Mouse (Mus musculus) limb, embryonic 14.5 days (tissue): ENCODE results near the gene Atp6v0a4. TPM values are rescaled to one million over a fixed set of nuclear protein-coding genes. Genes with fewer than 3 reads are reported as not detected.
A peak's percentile ranks its signal among the peaks of the same experiment; 100 is the strongest.

Experiments
- ATAC-seq: fragments of 200-750 bp; cut with Nextera tagmentation; 2 replicates; pipeline ENCODE4 v1.8.0; 2017; ENCODE audit warnings: low read depth, moderate number of reproducible peaks, moderate TSS enrichment; ENCODE audit not compliant: low FRiP score
- DNase-seq: peaks from one replicate; pipeline ENCODE4 v3.0.0-alpha.2; 2015; ENCODE audit warnings: low spot score
- H3K27ac ChIP-seq: fragments of 300-500 bp; sonication (generic); replicated peaks from 2 replicates; pipeline ENCODE4 v1.5.1; 2014; ENCODE audit warnings: low read depth, mild to moderate bottlenecking, low read length, moderate library complexity, mixed read lengths
- H3K27me3 ChIP-seq: fragments of 300-500 bp; sonication (generic); 2 replicates; pipeline ENCODE4 v1.6.1; 2014; ENCODE audit warnings: low read length, mixed read lengths; ENCODE audit not compliant: control insufficient read depth, insufficient read depth
- H3K36me3 ChIP-seq: fragments of 300-500 bp; sonication (generic); 2 replicates; pipeline ENCODE4 v1.6.1; 2014; ENCODE audit warnings: mild to moderate bottlenecking, low read length, moderate library complexity, mixed read lengths; ENCODE audit not compliant: control insufficient read depth, insufficient read depth
- H3K4me1 ChIP-seq: fragments of 300-500 bp; sonication (generic); 2 replicates; pipeline ENCODE4 v1.6.1; 2014; ENCODE audit warnings: antibody characterized with exemption, low read length, mixed read lengths; ENCODE audit not compliant: control insufficient read depth, insufficient read depth
- H3K4me2 ChIP-seq: fragments of 300-500 bp; sonication (generic); replicated peaks from 2 replicates; pipeline ENCODE4 v1.6.1; 2014; ENCODE audit warnings: low read depth, mild to moderate bottlenecking, low read length, moderate library complexity; ENCODE audit not compliant: severe bottlenecking
- H3K4me3 ChIP-seq: fragments of 300-500 bp; sonication (generic); replicated peaks from 2 replicates; pipeline ENCODE4 v1.5.1; 2014; ENCODE audit warnings: low read length
- H3K9ac ChIP-seq: fragments of 300-500 bp; sonication (generic); 2 replicates; pipeline ENCODE4 v1.6.1; 2014; ENCODE audit warnings: mild to moderate bottlenecking, low read depth, low read length, moderate library complexity; ENCODE audit not compliant: severe bottlenecking
- H3K9me3 ChIP-seq: fragments of 300-500 bp; sonication (generic); 2 replicates; pipeline ENCODE4 v1.6.1; 2016; ENCODE audit warnings: low read length; ENCODE audit not compliant: control insufficient read depth
- POLR2A ChIP-seq: fragments of 200-500 bp; IDR thresholded peaks from 2 replicates; pipeline ENCODE4 v1.8.0; 2012; ENCODE audit warnings: inconsistent platforms, mild to moderate bottlenecking, moderate library complexity, borderline replicate concordance; ENCODE audit not compliant: insufficient read depth, insufficient read length; ENCODE audit errors: extremely low read depth
- WGBS: fragments of 180-500 bp; shearing (Covaris S2); extraction: QIAGEN DNeasy Blood & Tissue Kit; methylation state at CpG from one replicate; pipeline ENCODE4 v1.1.7; 2014; 5-methylcytosine and 5-hydroxymethylcytosine counted together
- polyA plus RNA-seq, 2 experiments: library from polyadenylated mRNA; depleted of rRNA in 1 of 2; stranded (reverse) in 1 of 2; unstranded in 1 of 2; fragments of >200 nt; fragmentation: Nextera tagmentation in 1 of 2; extraction: Ambion mirVana in 1 of 2; gene quantifications; 2 replicates each; pipeline versions ENCODE4 v1.2.1 to v1.2.3; 2012 to 2014

The Atp6v0a4 gene
- polyA plus RNA-seq, 2 experiments: 1.8 to 2.2 TPM

- Histone ChIP-seq H3K36me3 (no peaks in the 10 kb centered on the region), H3K9ac (no peak overlapping the region), H3K9me3 (no peaks in the 10 kb centered on the region), H3K4me3 (no peak overlapping the region), H3K27me3 (no peaks in the 10 kb centered on the region), H3K4me1 (no peaks in the 10 kb centered on the region), H3K27ac (0 out of 2 replicates have a peak overlapping the region, but pooled peaks have one; percentile 33), H3K4me2 (0 out of 2 replicates have a peak overlapping the region, but pooled peaks have one; percentile 3)
- 71% methylated on average over 15 of the region's 15 CpGs for WGBS
- ATAC-seq (peak; percentile 34; the same call in 1 of the 2 replicates), DNase-seq (no peak)
- no peak for TF ChIP-seq POLR2A
Measured at GRCm38 (mm10) chr6:38055471-38056330, 68.7 kb downstream of the Atp6v0a4 start.

DNA sequence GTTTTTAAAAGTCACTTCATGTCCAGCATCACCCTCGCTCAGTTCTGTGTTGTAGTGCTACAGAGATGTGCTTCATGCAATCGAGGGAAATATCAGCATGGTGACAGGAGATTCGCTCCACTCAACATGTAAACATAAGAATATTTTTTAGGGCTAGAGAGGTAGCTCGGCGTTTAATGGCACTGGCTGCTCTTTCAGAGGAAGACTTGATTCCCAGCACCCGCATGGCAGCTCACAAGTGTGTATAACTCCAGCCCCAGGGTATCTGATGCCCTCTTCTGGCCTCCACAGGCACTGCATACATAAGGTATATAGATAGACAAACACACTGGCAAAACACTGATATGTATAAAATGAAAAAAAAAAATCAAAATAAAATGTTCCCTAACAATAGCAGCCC lies 74.8 kb downstream of the Atp6v0a4 start:
- H3K27me3 ChIP-seq: no peaks in the 10 kb centered on the region
- H3K4me3 ChIP-seq: no peak overlapping the region
- no peak overlapping the region for H3K4me2 ChIP-seq
- no peak overlapping the region for H3K9ac ChIP-seq
- no peak for ATAC-seq
- H3K36me3 ChIP-seq: no peaks in the 10 kb centered on the region
- H3K4me1 ChIP-seq: peaks cover 19% of the 10 kb centered on the region
- 95% methylated on average over 6 of the region's 6 CpGs for whole genome bisulfite sequencing
- no peaks in the 10 kb centered on the region for H3K9me3 ChIP-seq
- no peak overlapping the region for H3K27ac ChIP-seq
- no peak for TF ChIP-seq POLR2A
- DNase-seq: no peak

DNA sequence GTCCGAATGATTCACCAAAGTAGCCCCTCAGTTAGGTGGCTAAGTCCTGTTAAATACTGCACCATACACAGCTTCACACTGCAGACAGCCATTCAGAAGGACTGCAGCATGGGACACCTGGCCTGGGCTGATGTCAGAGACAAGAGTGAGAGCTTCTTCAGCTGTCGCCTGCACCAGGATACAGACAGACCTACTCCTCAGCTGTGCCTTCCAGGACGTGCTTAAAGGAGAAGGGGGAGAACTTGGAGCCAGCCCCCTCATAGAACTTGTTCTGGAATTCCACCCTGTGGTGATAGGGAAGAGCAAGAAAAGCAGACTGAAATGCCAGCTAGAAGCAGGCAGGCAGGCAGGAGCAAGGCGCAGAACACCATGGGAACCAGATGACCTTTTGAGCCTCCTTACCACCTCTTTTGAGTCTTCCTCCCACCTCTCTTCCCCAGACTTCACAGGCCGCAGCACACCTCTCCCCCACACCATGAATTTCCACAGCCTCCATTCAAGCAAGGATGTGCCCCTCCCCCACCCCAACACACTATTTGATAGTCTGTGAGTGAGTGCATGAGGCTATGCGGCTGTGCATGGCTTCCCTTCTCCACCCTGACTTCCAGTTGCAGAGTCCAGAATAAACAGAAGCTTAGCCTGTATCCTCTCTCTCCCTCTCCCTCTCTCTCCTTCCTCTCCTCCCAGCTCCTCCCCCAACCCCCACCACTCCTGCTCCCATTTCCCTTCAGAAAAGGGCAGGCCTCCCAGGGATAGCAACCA lies 75.4 kb downstream of the Atp6v0a4 start:
- Histone ChIP-seq H3K9me3 (no peaks in the 10 kb centered on the region), H3K4me2 (no peak overlapping the region), H3K36me3 (no peaks in the 10 kb centered on the region), H3K9ac (no peak overlapping the region), H3K27me3 (no peaks in the 10 kb centered on the region), H3K4me1 (peaks cover 19% of the 10 kb centered on the region), H3K4me3 (no peak overlapping the region), H3K27ac (no peak overlapping the region; the same call in 1 of the 2 replicates)
- no peak for DNase-seq
- WGBS: 46% methylated on average over 6 of the region's 6 CpGs
- TF ChIP-seq POLR2A: no peak
- ATAC-seq: no peak

- WGBS: 63% methylated on average over 4 of the region's 4 CpGs
- no peak for TF ChIP-seq POLR2A
- H3K4me2 ChIP-seq: no peak overlapping the region
- no peaks in the 10 kb centered on the region for H3K27me3 ChIP-seq
- no peak for DNase-seq
- H3K4me3 ChIP-seq: no peak overlapping the region
- peak; percentile 17; the same call in 1 of the 2 replicates for ATAC-seq
- H3K9ac ChIP-seq: no peak overlapping the region
- no peak overlapping the region for H3K27ac ChIP-seq
- H3K4me1 ChIP-seq: peaks cover 19% of the 10 kb centered on the region
- H3K36me3 ChIP-seq: no peaks in the 10 kb centered on the region
- no peaks in the 10 kb centered on the region for H3K9me3 ChIP-seq
Measured at GRCm38 (mm10) chr6:38048003-38048402, 76.4 kb downstream of the Atp6v0a4 start.

- ATAC-seq (peak; percentile 69), DNase-seq (peak; percentile 50)
- Histone ChIP-seq H3K4me2 (0 out of 2 replicates have a peak within 1 kb of the TSS, but pooled peaks have one; percentile 10), H3K36me3 (no peaks in the 10 kb centered on the region), H3K9ac (no peak within 1 kb of the TSS), H3K27ac (peak within 1 kb of the TSS; percentile 40), H3K27me3 (no peaks in the 10 kb centered on the region), H3K4me1 (peaks cover 19% of the 10 kb centered on the region), H3K9me3 (no peaks in the 10 kb centered on the region), H3K4me3 (no peak within 1 kb of the TSS)
- TF ChIP-seq POLR2A: no peak
- 6% methylated on average over 6 of the region's 6 CpGs for WGBS
Measured at GRCm38 (mm10) chr6:38046838-38047237, 77.5 kb downstream of the Atp6v0a4 start, which contains the start of gene Svopl. Gene Svopl, minus strand, starts transcription at chr6:38046996.
